Mouse (Mus musculus) midbrain, embryonic 11.5 days (tissue): Measurements from ENCODE around the gene Usp35. TPM values are rescaled to one million over a fixed set of nuclear protein-coding genes. Genes with fewer than 3 reads are reported as not detected.

Source experiments
- ATAC-seq: fragments of 200-750 bp; cut with Nextera tagmentation; 2 replicates; pipeline ENCODE4 v1.8.0; 2017; ENCODE audit warnings: moderate TSS enrichment, moderate library complexity; ENCODE audit not compliant: low FRiP score
- DNase-seq: peaks from one replicate; pipeline ENCODE4 v3.0.0; 2015; ENCODE audit warnings: low spot score; ENCODE audit errors: missing footprints
- H3K27ac ChIP-seq: fragments of 300-500 bp; sonication (generic); 2 replicates; pipeline ENCODE4 v1.5.1; 2014; ENCODE audit warnings: low read depth, low read length
- H3K27me3 ChIP-seq: fragments of 300-500 bp; sonication (generic); 2 replicates; pipeline ENCODE4 v1.6.1; 2014; ENCODE audit warnings: mild to moderate bottlenecking, low read length, moderate library complexity, mixed read lengths; ENCODE audit not compliant: control insufficient read depth, insufficient read depth
- H3K36me3 ChIP-seq: fragments of 300-500 bp; sonication (generic); 2 replicates; pipeline ENCODE4 v1.6.1; 2014; ENCODE audit warnings: mild to moderate bottlenecking, low read length, moderate library complexity, mixed read lengths; ENCODE audit not compliant: control insufficient read depth, insufficient read depth
- H3K4me1 ChIP-seq: fragments of 300-500 bp; sonication (generic); 2 replicates; pipeline ENCODE4 v1.6.1; 2014; ENCODE audit warnings: low read length; ENCODE audit not compliant: control insufficient read depth, insufficient read depth
- H3K4me2 ChIP-seq: fragments of 300-500 bp; sonication (generic); 2 replicates; pipeline ENCODE4 v1.6.1; 2014; ENCODE audit warnings: mild to moderate bottlenecking, moderate library complexity
- H3K4me3 ChIP-seq: fragments of 300-500 bp; sonication (generic); 2 replicates; pipeline ENCODE4 v1.5.1; 2014; ENCODE audit warnings: low read depth, low read length
- H3K9ac ChIP-seq: fragments of 300-500 bp; sonication (generic); 2 replicates; pipeline ENCODE4 v1.6.1; 2014; ENCODE audit warnings: low read length
- H3K9me3 ChIP-seq: fragments of 300-500 bp; sonication (generic); 2 replicates; pipeline ENCODE4 v1.6.1; 2016; ENCODE audit warnings: low read length; ENCODE audit not compliant: control insufficient read depth
- WGBS: fragments of 180-500 bp; shearing (Covaris S2); extraction: QIAGEN DNeasy Blood & Tissue Kit; methylation state at CpG from one replicate; pipeline ENCODE4 v1.1.7; 2014; 5-methylcytosine and 5-hydroxymethylcytosine counted together
- polyA plus RNA-seq: library from polyadenylated mRNA; unstranded; fragments of >200 nt; fragmentation: Nextera tagmentation; extraction: Ambion mirVana; gene quantifications from 2 replicates; pipeline ENCODE4 v1.2.1, GENCODE M21; 2014

Usp35 gene
- polyA plus RNA-seq, 1 experiment from 2014 or later: 2.9 TPM

DNA sequence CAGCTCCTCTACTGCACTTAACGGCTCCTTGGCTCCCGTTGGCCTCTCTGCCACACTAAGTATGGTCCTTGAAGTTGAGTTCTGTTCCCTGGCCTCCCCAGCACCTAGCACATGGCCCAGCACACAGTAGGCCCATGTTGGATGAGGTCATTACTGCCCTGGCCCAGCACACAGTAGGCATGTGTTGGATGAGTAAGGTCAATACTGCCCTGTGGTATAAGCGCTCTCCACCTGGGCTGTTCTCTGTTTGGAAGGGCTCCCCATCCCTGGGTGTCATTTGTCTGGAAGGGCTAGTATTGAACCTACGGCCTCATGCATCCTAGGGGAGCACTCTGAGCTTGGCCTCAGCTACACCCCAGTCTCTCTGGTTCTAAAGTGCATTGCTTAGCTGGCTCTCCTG, 4.4 kb downstream of the Usp35 start:
- no peak overlapping the region for H3K4me3 ChIP-seq
- H3K27me3 ChIP-seq: peaks cover 27% of the 10 kb centered on the region
- H3K27ac ChIP-seq: no peak overlapping the region
- WGBS: 94% methylated on average over 4 of the region's 4 CpGs
- no peak overlapping the region for H3K4me2 ChIP-seq
- DNase-seq (peak; percentile 72), ATAC-seq (no peak)
- H3K9ac ChIP-seq: no peak overlapping the region
- no peaks in the 10 kb centered on the region for H3K9me3 ChIP-seq
- peaks cover 6% of the 10 kb centered on the region for H3K4me1 ChIP-seq
- no peaks in the 10 kb centered on the region for H3K36me3 ChIP-seq

DNA sequence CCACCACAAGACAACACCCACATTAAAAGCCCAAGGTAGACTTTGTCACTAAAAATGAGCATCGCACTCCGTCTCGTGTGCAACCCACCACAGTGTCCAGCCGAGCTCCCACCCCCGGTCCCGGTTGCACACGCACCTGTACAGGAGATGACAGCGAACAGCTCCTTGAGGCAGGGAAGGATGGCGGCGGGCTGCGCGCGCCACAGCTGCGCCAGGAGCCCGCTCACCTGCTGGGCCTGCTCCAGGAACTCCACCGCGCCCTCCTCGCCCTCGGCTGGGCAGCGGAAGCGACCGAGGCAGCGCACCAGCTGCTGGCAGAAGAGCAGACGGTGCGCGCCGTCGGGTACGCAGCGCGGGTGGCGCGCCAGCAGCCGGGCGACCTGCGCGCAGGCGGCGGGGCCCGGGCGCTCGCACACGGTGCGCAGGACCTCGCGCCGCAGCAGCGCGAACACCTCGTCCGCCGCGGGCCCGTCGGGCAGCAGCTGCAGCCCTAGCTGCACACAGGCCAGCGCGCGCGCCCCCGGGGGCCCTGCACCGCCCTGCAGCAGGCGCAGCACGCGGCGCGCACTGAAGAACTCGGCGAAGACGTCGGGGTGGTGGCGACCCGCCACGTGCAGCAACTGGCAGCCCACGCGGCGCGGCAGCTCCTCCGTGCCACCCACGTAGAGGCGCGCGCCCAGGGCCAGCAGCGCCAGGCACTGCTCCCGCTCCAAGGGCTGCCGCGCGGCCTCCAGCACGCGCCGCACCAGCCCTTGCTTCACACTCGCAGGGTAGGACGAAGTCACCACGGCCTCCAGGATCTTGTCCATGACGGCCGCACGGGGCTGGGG, 6.4 kb downstream of the Usp35 start:
- DNase-seq: peak; percentile 81
- ATAC-seq: peak; percentile 34; the same call in 1 of the 2 replicates
- Histone ChIP-seq H3K4me2 (peak overlapping the region; percentile 29), H3K9ac (no peak overlapping the region), H3K9me3 (no peaks in the 10 kb centered on the region), H3K4me3 (peak overlapping the region; percentile 19), H3K27me3 (peaks cover 27% of the 10 kb centered on the region), H3K4me1 (peaks cover 2% of the 10 kb centered on the region; the same call in 1 of the 2 replicates), H3K27ac (no peak overlapping the region), H3K36me3 (no peaks in the 10 kb centered on the region)
- WGBS: 13% methylated on average over 87 of the region's 96 CpGs

DNA sequence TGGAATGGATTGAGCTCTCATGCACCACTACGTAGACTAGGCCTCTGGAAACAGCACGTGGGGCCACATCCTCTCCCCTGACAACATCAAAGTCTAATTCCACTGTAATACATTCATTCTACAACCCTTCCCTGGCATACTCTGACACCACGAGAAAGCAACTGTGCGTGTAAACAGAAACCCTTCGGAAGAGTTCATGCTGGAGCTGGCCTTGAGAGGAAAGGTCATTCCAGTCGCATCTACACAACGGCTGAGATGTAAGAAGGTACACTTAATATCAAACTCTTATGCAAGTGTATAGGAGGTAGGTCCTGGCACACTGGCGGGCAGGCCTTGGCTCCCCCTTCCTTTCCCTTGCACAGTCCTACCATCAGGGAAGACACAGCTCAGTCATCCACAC, 7.5 kb downstream of the Usp35 start:
- DNase-seq (peak; percentile 62), ATAC-seq (no peak)
- WGBS: 93% methylated on average over 8 of the region's 8 CpGs
- Histone ChIP-seq H3K36me3 (no peaks in the 10 kb centered on the region), H3K4me2 (no peak overlapping the region), H3K27ac (no peak overlapping the region), H3K27me3 (peaks cover 27% of the 10 kb centered on the region), H3K4me1 (peaks cover 2% of the 10 kb centered on the region; the same call in 1 of the 2 replicates), H3K9ac (no peak overlapping the region), H3K4me3 (no peak overlapping the region), H3K9me3 (no peaks in the 10 kb centered on the region)

DNA sequence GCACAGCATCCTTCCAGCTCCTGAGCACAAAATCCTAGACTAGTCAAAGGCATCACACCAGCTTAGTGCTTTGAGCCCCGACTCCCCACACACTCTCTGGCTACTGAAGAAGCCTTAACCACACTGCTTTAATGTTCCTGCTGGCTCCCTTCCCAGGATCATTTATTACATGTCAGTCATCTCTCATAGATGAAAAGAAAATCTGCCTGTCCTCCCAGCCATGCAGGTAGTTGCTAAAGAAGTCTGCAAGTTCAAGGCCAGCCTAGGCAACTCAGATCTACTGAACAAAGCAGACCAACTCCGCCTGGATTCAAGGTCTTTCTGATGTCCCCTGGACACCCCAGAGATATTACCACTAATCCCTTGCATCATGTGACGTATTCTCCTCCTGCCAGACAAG, 14.1 kb downstream of the Usp35 start:
- H3K36me3 ChIP-seq: no peaks in the 10 kb centered on the region
- H3K9ac ChIP-seq: no peak overlapping the region
- H3K9me3 ChIP-seq: no peaks in the 10 kb centered on the region
- no peak overlapping the region for H3K4me2 ChIP-seq
- ATAC-seq (no peak), DNase-seq (no peak)
- H3K27me3 ChIP-seq: no peaks in the 10 kb centered on the region
- H3K4me3 ChIP-seq: no peak overlapping the region
- no peak overlapping the region for H3K27ac ChIP-seq
- WGBS: 82% methylated on average over 3 of the region's 3 CpGs
- H3K4me1 ChIP-seq: no peaks in the 10 kb centered on the region

DNA sequence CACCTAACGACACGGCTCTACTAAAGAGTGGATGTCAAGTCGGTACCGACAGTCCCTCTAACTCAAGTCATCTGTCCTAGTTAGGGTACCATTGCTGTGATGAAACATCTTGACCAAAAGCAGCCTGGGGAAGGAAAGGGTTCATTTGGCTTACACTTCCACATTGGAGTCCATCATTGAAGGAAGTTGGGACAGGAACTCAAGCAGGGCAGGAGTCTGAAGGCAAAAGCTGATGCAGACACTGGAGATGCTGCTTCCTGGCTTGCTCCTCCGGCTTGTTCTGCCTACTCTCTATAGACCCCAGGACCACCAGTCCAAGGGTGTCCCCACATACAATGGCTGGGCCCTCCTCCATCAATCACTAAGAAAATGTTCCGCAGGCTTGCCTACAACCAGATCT, 16.2 kb downstream of the Usp35 start:
- Histone ChIP-seq H3K36me3 (no peaks in the 10 kb centered on the region), H3K4me1 (no peaks in the 10 kb centered on the region), H3K27ac (no peak overlapping the region), H3K4me2 (no peak overlapping the region), H3K4me3 (no peak overlapping the region), H3K27me3 (no peaks in the 10 kb centered on the region), H3K9ac (no peak overlapping the region), H3K9me3 (no peaks in the 10 kb centered on the region)
- no peak for ATAC-seq
- peak; percentile 64 for DNase-seq
- WGBS: 92% methylated on average over 6 of the region's 6 CpGs

DNA sequence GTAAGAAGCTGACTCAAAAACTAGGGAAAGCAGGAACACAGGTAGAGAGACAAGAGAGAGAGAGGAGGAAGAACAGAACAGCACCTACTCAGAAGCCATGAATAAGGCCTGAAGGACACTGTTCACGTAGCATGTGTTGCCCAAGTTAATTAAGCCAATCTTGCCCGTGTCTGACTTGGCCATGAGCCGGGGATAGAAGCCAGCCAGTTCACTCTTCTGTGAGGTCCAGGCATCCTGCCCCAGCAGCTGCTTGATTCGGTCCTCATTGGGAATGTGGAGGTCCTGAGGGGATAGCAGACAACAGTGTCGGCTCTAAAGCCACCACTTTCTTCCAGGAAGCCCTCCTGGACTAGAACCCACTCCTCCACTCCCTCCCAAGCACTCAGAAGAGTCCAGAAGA, 17.2 kb downstream of the Usp35 start:
- H3K9me3 ChIP-seq: no peaks in the 10 kb centered on the region
- 87% methylated on average over 5 of the region's 5 CpGs for WGBS
- no peaks in the 10 kb centered on the region for H3K4me1 ChIP-seq
- no peak for ATAC-seq
- no peak overlapping the region for H3K4me3 ChIP-seq
- no peak overlapping the region for H3K27ac ChIP-seq
- no peaks in the 10 kb centered on the region for H3K36me3 ChIP-seq
- H3K4me2 ChIP-seq: no peak overlapping the region
- no peak overlapping the region for H3K9ac ChIP-seq
- DNase-seq: peak; percentile 8
- H3K27me3 ChIP-seq: no peaks in the 10 kb centered on the region

DNA sequence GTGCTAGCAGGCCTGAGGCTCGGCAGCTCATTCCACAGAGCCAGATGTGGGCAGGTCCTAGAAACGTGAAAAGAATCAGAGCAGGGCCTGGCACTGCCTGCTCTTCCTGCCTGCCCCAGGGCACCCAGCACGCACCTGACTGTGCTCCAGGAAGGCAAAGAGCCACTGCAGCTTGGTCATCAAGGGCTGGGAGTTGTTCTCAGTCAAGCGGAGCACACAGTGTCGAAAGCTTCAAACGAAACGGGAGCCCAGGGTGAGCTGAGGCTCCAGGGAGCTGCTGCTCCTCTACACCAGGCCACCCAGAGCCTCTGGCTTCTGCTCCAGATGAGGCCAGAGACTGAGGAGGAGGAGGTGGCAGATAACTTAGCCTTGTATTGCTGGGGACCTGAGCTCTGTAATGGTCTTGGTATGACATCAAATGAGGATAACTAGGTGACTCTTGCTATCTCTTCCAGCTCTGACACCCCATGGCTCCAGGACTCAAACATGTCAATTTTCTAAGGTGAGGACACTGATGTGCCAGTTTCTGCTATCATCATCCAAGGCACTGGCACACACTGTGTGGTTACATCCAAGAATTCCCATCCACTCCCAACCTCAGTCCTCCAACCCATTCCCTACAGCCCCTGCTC, 18.3 kb downstream of the Usp35 start:
- Histone ChIP-seq H3K9ac (no peak overlapping the region), H3K4me1 (no peaks in the 10 kb centered on the region), H3K27me3 (no peaks in the 10 kb centered on the region), H3K27ac (no peak overlapping the region), H3K36me3 (peaks cover 3% of the 10 kb centered on the region), H3K4me3 (no peak overlapping the region), H3K9me3 (no peaks in the 10 kb centered on the region), H3K4me2 (no peak overlapping the region)
- DNase-seq (peak; percentile 61), ATAC-seq (no peak)
- WGBS: 81% methylated on average over 7 of the region's 7 CpGs

DNA sequence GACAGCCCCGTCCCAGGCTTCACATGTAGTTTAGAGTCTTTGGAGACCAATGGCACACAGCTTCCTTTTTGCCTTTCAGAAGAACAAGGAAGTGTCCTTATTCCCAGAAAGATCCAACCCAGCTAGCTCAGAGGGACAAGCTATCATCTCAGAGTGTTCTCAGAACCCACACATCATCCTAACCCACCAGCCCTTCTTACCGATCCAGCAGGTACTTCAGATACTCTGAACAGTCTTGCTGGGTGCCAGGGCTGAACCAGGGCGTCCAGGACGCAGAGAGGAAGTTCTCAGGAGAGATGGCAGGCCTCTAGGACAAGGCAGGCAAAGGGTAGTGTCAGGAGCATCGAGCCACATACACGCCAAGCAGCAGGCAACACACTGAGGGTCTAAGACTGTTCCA, 19.0 kb downstream of the Usp35 start:
- H3K27ac ChIP-seq: no peak overlapping the region
- H3K4me2 ChIP-seq: no peak overlapping the region
- ATAC-seq (no peak), DNase-seq (peak; percentile 53)
- WGBS: 86% methylated on average over 6 of the region's 6 CpGs
- H3K4me1 ChIP-seq: no peaks in the 10 kb centered on the region
- no peak overlapping the region for H3K9ac ChIP-seq
- H3K9me3 ChIP-seq: no peaks in the 10 kb centered on the region
- no peaks in the 10 kb centered on the region for H3K27me3 ChIP-seq
- H3K4me3 ChIP-seq: no peak overlapping the region
- H3K36me3 ChIP-seq: peaks cover 4% of the 10 kb centered on the region

DNA sequence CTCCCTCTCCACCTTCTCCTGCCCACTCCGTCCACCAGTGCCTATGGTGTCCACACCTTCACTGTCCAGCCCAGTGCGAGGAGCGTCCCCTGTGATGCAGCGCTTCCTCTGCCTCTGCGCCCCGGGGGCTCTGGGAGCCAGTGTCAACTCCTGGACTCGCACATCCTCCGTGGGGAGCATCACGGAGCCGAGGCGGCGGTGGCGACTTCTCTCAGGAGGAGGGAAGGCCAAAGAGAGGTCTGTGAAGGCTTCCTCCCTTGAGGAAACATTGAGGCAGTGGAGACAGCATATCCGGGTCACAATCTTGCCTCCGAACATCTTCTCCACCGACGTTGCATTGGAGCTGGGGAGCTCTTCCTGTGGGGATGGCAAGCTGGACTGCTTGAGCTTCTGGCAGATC, 19.6 kb downstream of the Usp35 start:
- WGBS: 87% methylated on average over 17 of the region's 17 CpGs
- H3K4me1 ChIP-seq: no peaks in the 10 kb centered on the region
- no peak overlapping the region for H3K4me3 ChIP-seq
- H3K9ac ChIP-seq: no peak overlapping the region
- H3K4me2 ChIP-seq: no peak overlapping the region
- H3K27ac ChIP-seq: no peak overlapping the region
- DNase-seq (peak; percentile 17), ATAC-seq (no peak)
- H3K27me3 ChIP-seq: no peaks in the 10 kb centered on the region
- H3K9me3 ChIP-seq: no peaks in the 10 kb centered on the region
- H3K36me3 ChIP-seq: peaks cover 4% of the 10 kb centered on the region
